Mouse (Mus musculus) C2C12 (cell line): Measurements from ENCODE around the gene Rnf144a.

Experiments used
- CEBPB ChIP-seq: IDR thresholded peaks from one replicate; pipeline ENCODE4 v1.6.1; 2011; ENCODE audit warnings: low read depth, mild to moderate bottlenecking, control low read depth, moderate library complexity
- MAX ChIP-seq: IDR thresholded peaks from one replicate; pipeline ENCODE4 v1.6.1; 2011; ENCODE audit warnings: mild to moderate bottlenecking, control low read depth

DNA sequence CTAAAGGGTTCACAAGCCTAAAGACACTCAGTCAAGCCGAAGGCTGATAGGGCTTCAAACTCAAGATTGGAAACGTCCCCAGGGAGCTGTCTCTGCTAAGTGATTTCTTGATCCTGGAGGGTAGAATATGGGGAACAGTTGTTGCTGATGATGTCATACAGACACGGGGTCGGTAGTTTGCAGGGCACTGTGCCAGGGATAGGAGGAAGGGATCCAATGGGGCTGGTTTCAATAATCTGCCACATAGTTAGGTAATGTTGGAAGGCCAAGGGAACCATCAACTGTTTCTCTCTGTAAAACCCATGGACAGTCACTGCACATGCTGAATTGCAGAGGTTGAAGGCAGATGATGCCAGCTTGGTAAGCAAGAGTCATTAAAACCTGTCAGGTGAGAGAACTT lies 73.0 kb downstream of the Rnf144a start:
- TF ChIP-seq MAX (no peak), CEBPB (no peak)
